Mouse (Mus musculus): ENCODE measurements around the gene Rps6ka1.

- TF ChIP-seq CTCF (IDR thresholded peaks at IDR 0.05; ENCODE audit: low read depth, low read length) (no peak), POLR2A (IDR thresholded peaks at IDR 0.05; ENCODE audit: extremely low read depth, insufficient read depth, low read length) (no peak)
These were observed 71.7 kb downstream of the Rps6ka1 start for GRCm38 (mm10) chr4:133815635-133816503.
